Mouse (Mus musculus): ENCODE measurements at regions not wholly inside any gene's neighbourhood (a gene's known extent, or its start where the extent isn't known, plus 50 kb on each side); places are given as distances from the start of the nearest gene placed in this dataset.
"Not testable (repeated sequence)": the region's sequence is repeated elsewhere in the genome, so short reads cannot be mapped to it uniquely, and the experiment has no call there.

DNA sequence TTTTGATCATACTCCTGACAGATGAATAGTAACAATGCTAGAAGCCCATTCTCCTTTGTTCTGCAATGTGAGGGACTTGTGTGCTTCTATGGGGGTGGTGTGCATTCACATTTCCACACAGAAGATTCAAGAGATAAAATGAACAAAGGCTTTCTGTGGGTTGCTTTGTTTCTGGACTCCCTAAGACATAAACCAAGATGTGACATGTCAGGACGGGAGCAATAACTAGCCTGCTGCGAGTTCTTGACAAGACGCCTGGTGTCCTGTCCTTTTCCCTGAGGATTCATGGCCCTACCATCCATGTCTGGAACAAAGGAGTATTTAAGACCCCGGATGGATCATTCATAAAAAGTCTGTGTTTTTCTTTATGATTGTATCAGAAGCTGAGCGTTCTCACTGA is 874.7 kb downstream of the Robo1 start:
- DNase-seq (ENCODE audit: low spot score in 2 of 2), result no peak

DNA sequence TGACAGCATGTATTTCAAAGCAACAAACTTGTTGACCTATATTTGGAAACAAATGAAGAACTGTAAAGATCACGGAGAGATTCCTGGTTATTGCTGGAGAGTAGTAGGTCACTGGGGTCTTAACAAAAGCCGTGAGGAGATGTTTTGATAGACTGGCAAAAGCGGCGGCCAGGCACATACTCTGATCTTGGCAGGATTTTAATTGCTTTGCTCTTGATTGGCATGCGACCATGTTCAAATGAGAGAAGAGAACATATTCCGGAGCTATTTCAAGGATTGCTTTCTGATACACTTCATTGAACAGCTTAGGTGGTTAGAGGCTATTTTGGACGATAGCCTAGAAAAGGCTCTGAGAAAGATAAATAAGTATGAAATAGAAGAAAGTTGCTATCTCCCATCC is 874.2 kb downstream of the Robo1 start:
- no peak for DNase-seq (ENCODE audit: low spot score in 2 of 2)

DNA sequence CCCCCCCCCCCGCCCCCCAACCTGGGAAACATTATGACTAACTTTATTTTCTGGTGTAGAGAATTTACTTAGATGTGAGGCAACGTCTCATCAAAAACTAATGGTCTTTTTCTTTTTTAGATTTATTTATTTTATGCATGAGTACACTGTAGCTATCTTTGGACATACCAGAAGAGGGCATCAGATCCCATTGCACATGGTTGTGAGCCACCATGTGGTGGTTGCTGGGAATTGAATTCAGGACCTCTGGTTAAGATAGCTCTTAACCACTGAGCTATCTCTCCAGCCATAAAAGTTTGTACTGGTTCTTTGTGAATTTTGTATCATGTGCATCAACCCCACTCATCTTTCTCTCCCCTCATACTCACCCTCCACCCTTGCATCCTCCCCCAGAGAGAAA is 847.3 kb downstream of the Robo1 start:
- DNase-seq (ENCODE audit: low spot score in 2 of 2), result no peak

DNA sequence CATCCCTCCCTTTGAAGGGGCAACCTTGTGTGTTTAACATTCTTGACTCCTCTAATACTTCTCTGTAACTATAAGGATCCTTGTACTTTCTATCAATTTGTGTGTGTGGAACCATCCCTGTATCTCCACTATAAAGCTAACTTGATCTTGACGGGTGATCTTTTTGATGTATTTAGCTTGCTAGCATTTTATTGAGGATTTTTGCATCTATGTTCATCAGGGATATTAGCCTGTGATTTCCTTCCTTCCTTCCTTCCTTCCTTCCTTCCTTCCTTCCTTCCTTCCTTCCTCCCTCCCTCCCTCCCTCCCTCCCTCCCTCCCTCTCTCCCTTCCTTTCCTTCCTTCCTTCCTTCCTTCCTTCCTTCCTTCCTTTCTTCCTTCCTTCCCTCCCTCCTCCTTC is 819.8 kb downstream of the Robo1 start:
- DNase-seq (ENCODE audit: low spot score in 2 of 2), result not testable (repeated sequence)

DNA sequence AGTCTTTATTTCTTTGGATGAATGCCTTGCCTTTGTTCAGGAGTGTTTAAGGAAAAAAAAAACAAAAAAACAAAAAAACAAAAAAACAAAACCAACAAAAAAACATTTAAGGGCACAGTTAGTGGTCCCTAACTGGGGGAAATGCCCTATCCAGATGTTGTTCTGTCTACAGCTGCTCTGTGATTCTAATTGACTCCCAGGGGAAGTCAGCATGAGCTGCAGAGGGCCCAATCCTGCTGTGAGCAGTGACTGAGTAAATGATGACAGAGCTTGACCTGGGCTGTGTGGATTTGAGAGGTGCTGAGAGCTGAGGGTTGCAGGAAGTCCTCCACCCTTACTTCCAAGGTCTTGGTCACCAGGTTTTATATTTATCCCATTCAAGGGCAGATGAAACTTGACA is 812.5 kb downstream of the Robo1 start:
- DNase-seq (ENCODE audit: low spot score in 2 of 2), result no peak

DNA sequence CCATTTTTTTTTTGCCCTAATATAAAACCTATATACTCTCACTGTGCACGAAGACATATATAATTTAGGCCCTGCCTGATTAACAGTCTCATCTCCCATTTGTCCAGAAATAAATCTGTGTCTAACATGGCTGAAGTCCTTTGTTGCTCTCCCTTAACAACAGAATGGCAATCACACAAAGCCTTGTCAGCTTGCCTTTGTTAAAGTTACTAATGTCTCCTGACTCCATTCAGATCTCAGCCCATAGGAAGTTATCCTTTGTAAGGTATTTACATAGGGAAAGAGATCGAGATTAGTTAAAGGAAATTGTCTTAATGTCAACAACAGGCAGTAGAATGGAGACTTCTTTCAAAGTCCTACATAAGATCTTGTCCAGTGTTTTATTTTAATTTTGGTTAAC is 809.2 kb downstream of the Robo1 start:
- no peak for DNase-seq (ENCODE audit: low spot score in 2 of 2)

DNA sequence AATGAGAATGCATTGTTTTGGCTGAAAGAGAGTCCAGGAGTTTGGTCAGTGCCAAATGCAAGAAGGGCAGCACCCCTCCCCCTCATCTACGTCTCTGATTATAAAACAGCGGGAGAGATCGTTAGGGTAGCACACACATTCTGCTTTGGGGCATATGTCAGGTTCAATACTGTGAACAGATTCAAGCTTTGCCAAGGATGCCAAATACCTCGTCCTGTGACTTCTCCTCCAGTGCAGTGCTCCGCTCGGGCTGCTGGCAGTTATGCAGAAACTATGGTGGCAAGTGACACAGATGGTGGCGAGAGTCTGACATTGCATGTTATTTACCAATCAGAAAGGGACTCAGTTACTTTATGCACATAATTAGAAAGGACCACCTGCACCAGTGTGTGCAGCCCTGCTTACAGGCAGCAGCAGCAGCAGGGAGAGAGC is 799.9 kb downstream of the Robo1 start:
- DNase-seq (ENCODE audit: low spot score in 2 of 2), result no peak

DNA sequence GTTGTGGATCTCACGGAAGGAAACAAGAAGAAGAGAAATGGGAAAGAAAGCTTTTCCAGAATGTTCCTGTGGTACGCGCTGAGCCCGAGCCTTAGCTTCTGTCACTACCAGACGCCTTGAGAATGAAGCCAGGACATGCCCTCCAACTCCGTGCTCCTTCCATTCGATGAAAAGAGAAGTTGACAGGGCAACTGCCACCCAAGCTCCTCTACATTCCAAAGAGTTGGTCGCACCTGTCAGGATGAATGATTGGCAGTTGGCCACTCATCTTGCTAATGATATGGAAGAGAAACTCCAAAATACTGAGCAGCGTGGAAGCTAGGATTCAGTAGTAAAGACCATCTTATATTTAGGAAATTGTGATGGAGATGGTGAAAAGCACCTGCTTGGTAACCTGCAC is 799.5 kb downstream of the Robo1 start:
- no peak for DNase-seq (ENCODE audit: low spot score in 2 of 2)

DNA sequence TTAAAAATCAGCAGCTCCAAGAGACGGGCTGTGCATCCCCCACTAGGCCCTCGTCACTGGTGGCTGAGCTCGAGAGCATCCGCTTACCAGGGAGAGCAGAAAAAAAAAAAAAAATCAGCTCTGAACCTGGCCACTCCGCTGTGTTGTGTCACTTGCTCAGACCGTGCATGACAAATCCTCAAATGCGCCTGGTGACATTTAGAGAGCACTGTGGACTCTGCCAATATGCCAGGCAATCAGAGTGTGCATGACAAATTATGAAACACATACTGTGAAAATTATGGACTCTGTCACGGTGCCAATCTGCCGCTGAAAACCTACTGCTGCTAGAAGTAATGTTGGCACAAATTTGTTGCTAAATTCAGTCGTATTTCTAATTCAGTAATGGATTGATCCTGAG is 797.4 kb downstream of the Robo1 start:
- DNase-seq (ENCODE audit: low spot score in 2 of 2), result no peak

DNA sequence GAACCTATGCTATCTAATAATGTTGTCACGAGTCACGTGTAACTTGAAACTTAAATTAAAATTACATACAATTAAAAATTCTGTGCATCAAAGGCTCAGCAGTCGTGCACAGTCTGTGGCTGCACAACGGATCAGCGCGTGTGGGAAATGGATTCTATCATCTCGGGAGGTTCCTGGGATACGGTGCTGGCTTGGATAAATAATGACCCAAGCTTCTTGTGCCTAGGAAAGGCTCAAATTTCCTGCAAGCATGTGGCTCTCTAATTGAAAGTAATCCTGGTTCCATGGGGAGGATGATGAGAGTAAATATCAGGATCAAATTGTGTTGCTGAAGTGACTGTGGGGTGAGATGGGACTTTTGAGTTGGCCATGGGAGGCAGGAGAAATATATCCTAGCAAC is 792.2 kb downstream of the Robo1 start:
- DNase-seq (ENCODE audit: low spot score in 2 of 2), result no peak

DNA sequence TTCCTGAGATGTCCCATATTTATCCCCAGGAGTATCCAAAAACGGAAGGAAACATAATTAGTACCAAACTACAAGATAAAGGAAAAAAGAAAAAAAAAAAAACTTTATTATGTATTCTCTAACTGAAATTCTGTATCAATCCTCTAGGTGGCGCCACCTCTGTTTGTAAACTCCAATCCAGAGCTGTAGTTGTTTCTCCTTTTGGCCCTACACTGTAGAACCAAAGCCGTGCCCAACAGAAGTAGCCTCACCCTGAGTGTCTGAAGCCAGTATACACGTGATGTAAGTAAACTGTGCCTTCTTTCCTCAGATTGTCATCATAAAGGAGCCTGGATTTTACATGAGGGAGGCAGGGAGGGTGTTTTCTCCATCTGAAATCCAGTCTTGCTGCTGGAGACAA is 790.7 kb downstream of the Robo1 start:
- DNase-seq (ENCODE audit: low spot score in 2 of 2), result no peak

DNA sequence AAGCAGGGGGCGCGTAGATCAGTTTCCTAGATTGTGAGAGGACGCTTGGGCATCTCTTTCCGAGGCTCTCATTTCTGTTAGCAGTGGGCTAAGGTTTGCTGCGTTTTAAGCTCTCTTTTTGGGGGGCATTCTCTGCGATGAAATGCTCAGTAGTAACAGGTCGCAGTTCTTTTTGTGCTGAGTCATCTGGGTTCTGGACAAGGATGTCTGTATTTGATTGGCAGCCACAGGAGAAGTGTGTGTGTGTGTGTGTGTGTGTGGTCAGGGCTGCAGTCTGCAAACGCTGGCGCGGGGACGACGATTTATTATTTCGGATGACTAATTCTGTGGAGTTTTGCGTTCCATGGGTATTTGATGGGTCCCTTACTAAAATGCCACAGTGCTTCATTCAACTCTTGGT is 789.1 kb downstream of the Robo1 start:
- DNase-seq (ENCODE audit: low spot score in 2 of 2), result no peak

DNA sequence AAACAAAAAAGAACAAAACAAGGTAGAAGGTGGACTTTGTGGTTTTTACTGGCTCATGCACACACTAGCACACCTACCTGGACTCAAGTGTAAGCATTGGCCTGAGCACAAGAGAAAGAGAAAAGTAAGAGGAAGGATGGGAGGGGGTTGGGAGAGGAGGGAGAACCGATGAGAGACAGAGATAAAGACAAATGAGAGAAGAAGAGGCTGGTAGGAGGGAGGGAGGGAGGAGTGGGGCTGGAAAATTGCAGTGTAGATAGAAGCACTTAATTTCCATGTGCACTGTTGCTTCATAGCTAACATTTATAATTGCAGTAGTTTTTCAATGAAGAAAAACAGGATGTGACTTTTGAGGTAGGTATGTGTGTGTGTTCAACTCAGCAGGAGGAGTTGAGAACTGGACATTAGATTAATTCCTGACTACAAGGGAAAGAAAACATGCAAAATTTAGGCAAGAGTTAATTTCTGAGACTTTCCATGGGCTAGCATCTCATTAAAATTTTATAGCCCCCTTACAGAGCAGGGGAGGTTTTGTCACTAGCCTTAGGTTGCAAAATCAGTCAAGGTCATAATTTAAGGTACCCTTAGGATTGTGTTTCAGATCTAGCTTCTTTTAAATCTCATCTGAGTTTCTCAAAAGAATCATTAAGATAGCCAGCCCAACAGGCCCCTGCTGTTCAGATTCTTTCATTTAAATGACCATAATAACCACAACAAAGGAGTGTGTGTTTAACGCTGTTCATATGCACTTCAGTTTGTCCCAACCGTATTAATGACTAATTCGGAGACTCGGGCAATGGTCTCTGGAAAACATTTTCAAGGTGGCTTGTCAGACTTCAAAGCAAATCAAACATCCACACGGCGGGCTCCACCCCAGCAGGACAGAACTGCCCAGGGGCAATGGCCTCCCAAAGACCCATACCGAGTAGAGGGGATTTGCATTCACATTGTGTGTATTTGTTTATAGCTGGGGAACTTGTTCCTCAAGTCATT is 788.3 kb downstream of the Robo1 start:
- DNase-seq (ENCODE audit: low spot score in 2 of 2), result no peak
